Mouse (Mus musculus): ENCODE measurements around the gene Nectin4. TPM values are rescaled to one million over a fixed set of nuclear protein-coding genes. Genes with fewer than 3 reads are reported as not detected.

Nectin4 gene
- polyA plus RNA-seq, 1 experiment from 2014 or later, result 0.04 TPM

GRCm38 (mm10) chr1:171378298-171378697 lies 8.4 kb downstream of the Nectin4 start:
- in situ Hi-C loops (cut with MboI; ENCODE audit: low pct_unique_long_range_greater_than_20kb), result no loop called here
- no peak for ATAC-seq
- no peak for TF ChIP-seq CTCF (IDR thresholded peaks at IDR 0.05)
- DNase-seq (ENCODE audit: low read depth, low spot score), result no peak
- peaks cover 4% of the 10 kb centered on the region for H3K27me3 ChIP-seq
- ChIA-PET POLR2A (no interaction called here), CTCF (no interaction called here)

- ChIA-PET CTCF (interaction anchor here (0.7 to 2.6 kb wide), 8 partner anchors 9 to 115 kb away, joined by 3 to 15 read pairs (median 4); partner anchors contain the start of genes Arhgap30 and Nectin4), POLR2A (no interaction called here)
- DNase-seq (ENCODE audit: low read depth, low spot score) (no peak), ATAC-seq (peak; percentile 70)
- in situ Hi-C loops (cut with MboI; ENCODE audit: low pct_unique_long_range_greater_than_20kb), result no loop called here
- TF ChIP-seq CTCF (IDR thresholded peaks at IDR 0.05), result no peak
- peaks cover 4% of the 10 kb centered on the region for H3K27me3 ChIP-seq
Observed at GRCm38 (mm10) chr1:171379935-171380599, 10.2 kb downstream of the Nectin4 start.

GRCm38 (mm10) chr1:171382096-171382620 lies 12.3 kb downstream of the Nectin4 start:
- peaks cover 4% of the 10 kb centered on the region for H3K27me3 ChIP-seq

GRCm38 (mm10) chr1:171384361-171384760 lies 14.5 kb downstream of the Nectin4 start:
- in situ Hi-C loops (cut with MboI; ENCODE audit: low pct_unique_long_range_greater_than_20kb), result no loop called here
- ChIA-PET POLR2A (no interaction called here), CTCF (interaction anchor here (1.4 kb wide), 1 partner anchor 24 kb away, joined by 3 read pairs; the partner anchor contains the start of gene Klhdc9)
- TF ChIP-seq CTCF (IDR thresholded peaks at IDR 0.05), result no peak
- peaks cover 4% of the 10 kb centered on the region for H3K27me3 ChIP-seq
- DNase-seq (ENCODE audit: low read depth, low spot score) (no peak), ATAC-seq (no peak)

More at GRCm38 (mm10) chr1:171382096-171382620, 12.3 kb downstream of the Nectin4 start:
- TF ChIP-seq CTCF (IDR thresholded peaks at IDR 0.05), result no peak
- DNase-seq (ENCODE audit: low read depth, low spot score) (no peak), ATAC-seq (no peak)
- in situ Hi-C loops (cut with MboI; ENCODE audit: low pct_unique_long_range_greater_than_20kb), result no loop called here
- ChIA-PET POLR2A (no interaction called here), CTCF (interaction anchor here (1.1 to 1.9 kb wide), 2 partner anchors 58 to 66 kb away, joined by 3 to 5 read pairs; no protein-coding TSS in a partner anchor)

GRCm38 (mm10) chr1:171385171-171385570 lies 15.3 kb downstream of the Nectin4 start:
- no peak for TF ChIP-seq CTCF (IDR thresholded peaks at IDR 0.05)
- ATAC-seq (no peak), DNase-seq (ENCODE audit: low read depth, low spot score) (no peak)
- POLR2A ChIA-PET, result no interaction called here
- in situ Hi-C loops (cut with MboI; ENCODE audit: low pct_unique_long_range_greater_than_20kb), result no loop called here
- H3K27me3 ChIP-seq, result peaks cover 3% of the 10 kb centered on the region
- CTCF ChIA-PET, result interaction anchor here (1.4 kb wide), 1 partner anchor 25 kb away, joined by 3 read pairs; the partner anchor contains the start of gene Klhdc9

- DNase-seq (ENCODE audit: low read depth, low spot score), result no peak
- ATAC-seq, result peak; percentile 53
- in situ Hi-C loops (cut with MboI; ENCODE audit: low pct_unique_long_range_greater_than_20kb), result no loop called here
- ChIA-PET CTCF (interaction anchor here (1.0 to 1.5 kb wide), 2 partner anchors 29 to 62 kb away, joined by 3 read pairs; no protein-coding TSS in a partner anchor), POLR2A (no interaction called here)
- TF ChIP-seq CTCF (IDR thresholded peaks at IDR 0.05), result no peak
- no peaks in the 10 kb centered on the region for H3K27me3 ChIP-seq
Observed at GRCm38 (mm10) chr1:171387099-171387498, 17.2 kb downstream of the Nectin4 start.

- no peaks in the 10 kb centered on the region for H3K27me3 ChIP-seq
- POLR2A ChIA-PET, result no interaction called here
- DNase-seq (ENCODE audit: low read depth, low spot score) (no peak), ATAC-seq (no peak)
- CTCF ChIA-PET, result interaction anchor here (1.1 to 2.0 kb wide), 3 partner anchors 8 to 30 kb away, joined by 3 to 6 read pairs (median 5); no protein-coding TSS in a partner anchor
- in situ Hi-C loops (cut with MboI; ENCODE audit: low pct_unique_long_range_greater_than_20kb), result no loop called here
- TF ChIP-seq CTCF (IDR thresholded peaks at IDR 0.05), result no peak
Observed at GRCm38 (mm10) chr1:171388376-171389102, 18.6 kb downstream of the Nectin4 start, which contains the start of gene Arhgap30. Gene Arhgap30 (plus strand): TSS chr1:171388954.

GRCm38 (mm10) chr1:171390101-171390500 lies 20.2 kb downstream of the Nectin4 start:
- no peak for TF ChIP-seq CTCF (IDR thresholded peaks at IDR 0.05)
- H3K27me3 ChIP-seq, result peaks cover 2% of the 10 kb centered on the region
- DNase-seq (ENCODE audit: low read depth, low spot score) (no peak), ATAC-seq (no peak)
- ChIA-PET CTCF (interaction anchor here (1.9 to 2.2 kb wide), 3 partner anchors 10 to 88 kb away, joined by 5 to 6 read pairs (median 5); no protein-coding TSS in a partner anchor), POLR2A (interaction anchor here (0.6 kb wide), 1 partner anchor 1704 kb away, joined by 3 read pairs; no protein-coding TSS in a partner anchor)
- in situ Hi-C loops (cut with MboI; ENCODE audit: low pct_unique_long_range_greater_than_20kb), result no loop called here

GRCm38 (mm10) chr1:171401821-171402220 lies 31.9 kb downstream of the Nectin4 start:
- ATAC-seq (no peak), DNase-seq (ENCODE audit: low read depth, low spot score) (no peak)
- no peak for TF ChIP-seq CTCF (IDR thresholded peaks at IDR 0.05)
- in situ Hi-C loops (cut with MboI; ENCODE audit: low pct_unique_long_range_greater_than_20kb), result no loop called here
- ChIA-PET CTCF (interaction anchor here (1.3 kb wide), 1 partner anchor 22 kb away, joined by 3 read pairs; no protein-coding TSS in a partner anchor), POLR2A (no interaction called here)
- H3K27me3 ChIP-seq, result peaks cover 5% of the 10 kb centered on the region

- in situ Hi-C loops (cut with MboI; ENCODE audit: low pct_unique_long_range_greater_than_20kb), result no loop called here
- no peak for TF ChIP-seq CTCF (IDR thresholded peaks at IDR 0.05)
Observed at GRCm38 (mm10) chr1:171402991-171403390, 33.1 kb downstream of the Nectin4 start.

More at GRCm38 (mm10) chr1:171402991-171403390, 33.1 kb downstream of the Nectin4 start:
- H3K27me3 ChIP-seq, result peaks cover 5% of the 10 kb centered on the region
- no peak for ATAC-seq
- no peak for DNase-seq (ENCODE audit: low read depth, low spot score)
- ChIA-PET POLR2A (no interaction called here), CTCF (interaction anchor here (1.3 kb wide), 1 partner anchor 23 kb away, joined by 3 read pairs; no protein-coding TSS in a partner anchor)

Data from Patski (cell line).